Mouse (Mus musculus): ENCODE measurements at regions not wholly inside any gene's neighbourhood (a gene's known extent, or its start where the extent isn't known, plus 50 kb on each side); places are given as distances from the start of the nearest gene placed in this dataset.

- CTCF ChIA-PET, result no interaction called here
Measured at GRCm38 (mm10) chr11:45782435-45782834, 69.4 kb upstream of the Clint1 start.

- CTCF ChIA-PET, result no interaction called here
Measured at GRCm38 (mm10) chr11:45785806-45786205, 66.0 kb upstream of the Clint1 start.

GRCm38 (mm10) chr11:45787408-45787807, 64.4 kb upstream of the Clint1 start:
- CTCF ChIA-PET, result no interaction called here

- CTCF ChIA-PET, result no interaction called here
Measured at GRCm38 (mm10) chr11:45789886-45790285, 62.0 kb upstream of the Clint1 start.

GRCm38 (mm10) chr11:45790504-45790903, 61.3 kb upstream of the Clint1 start:
- CTCF ChIA-PET, result no interaction called here

GRCm38 (mm10) chr11:45791696-45792095, 60.2 kb upstream of the Clint1 start:
- CTCF ChIA-PET, result no interaction called here

GRCm38 (mm10) chr11:45794361-45794981, 57.4 kb upstream of the Clint1 start:
- CTCF ChIA-PET, result no interaction called here

GRCm38 (mm10) chr11:45795322-45795721, 56.5 kb upstream of the Clint1 start:
- CTCF ChIA-PET, result interaction anchor here (0.6 kb wide), 1 partner anchor 88 kb away, joined by 3 read pairs; no protein-coding TSS in a partner anchor

GRCm38 (mm10) chr11:45795731-45796130, 56.1 kb upstream of the Clint1 start:
- CTCF ChIA-PET, result interaction anchor here (0.6 kb wide), 1 partner anchor 88 kb away, joined by 3 read pairs; no protein-coding TSS in a partner anchor

- CTCF ChIA-PET, result interaction anchor here (0.7 kb wide), 1 partner anchor 13 kb away, joined by 16 read pairs; no protein-coding TSS in a partner anchor
Measured at GRCm38 (mm10) chr11:45799732-45800386, 52.0 kb upstream of the Clint1 start.

Data from spleen, embryonic (tissue).